Mouse (Mus musculus) liver (tissue): Measurements from ENCODE around the gene Gp1bb.

Source experiments
- DNase-seq: peaks from one replicate; pipeline ENCODE4 v3.0.0-alpha.2; 2020; ENCODE audit warnings: mixed read lengths

Gene Gp1bb

DNA sequence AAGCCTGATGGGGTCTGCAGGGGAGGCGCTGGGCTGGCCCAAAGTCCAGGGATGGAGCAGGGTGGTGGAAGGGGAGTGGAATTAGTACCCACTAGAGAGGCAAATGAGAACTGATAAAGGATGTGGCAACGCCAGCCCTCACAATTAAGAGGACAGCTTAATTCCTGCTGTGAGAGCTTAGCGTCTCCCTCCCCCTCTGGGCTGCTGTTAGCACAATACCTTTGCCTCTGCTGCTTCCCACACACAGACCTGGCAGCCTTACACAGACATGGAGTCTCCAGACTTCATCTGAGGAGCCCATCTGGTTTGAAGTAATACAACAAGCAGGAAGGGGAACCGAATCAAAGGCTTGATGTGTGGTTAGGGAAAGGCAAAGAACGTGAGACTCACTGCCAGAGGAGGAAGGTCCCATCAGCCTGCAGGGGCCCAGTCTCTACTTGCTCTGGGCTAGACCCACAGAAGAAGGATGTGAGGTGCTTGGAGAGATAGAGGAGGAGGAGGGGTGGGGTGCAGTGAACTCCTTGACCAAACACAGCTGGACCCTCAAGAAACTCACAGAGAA is 44.5 kb downstream of the Gp1bb start:
- DNase-seq, result no peak

DNA sequence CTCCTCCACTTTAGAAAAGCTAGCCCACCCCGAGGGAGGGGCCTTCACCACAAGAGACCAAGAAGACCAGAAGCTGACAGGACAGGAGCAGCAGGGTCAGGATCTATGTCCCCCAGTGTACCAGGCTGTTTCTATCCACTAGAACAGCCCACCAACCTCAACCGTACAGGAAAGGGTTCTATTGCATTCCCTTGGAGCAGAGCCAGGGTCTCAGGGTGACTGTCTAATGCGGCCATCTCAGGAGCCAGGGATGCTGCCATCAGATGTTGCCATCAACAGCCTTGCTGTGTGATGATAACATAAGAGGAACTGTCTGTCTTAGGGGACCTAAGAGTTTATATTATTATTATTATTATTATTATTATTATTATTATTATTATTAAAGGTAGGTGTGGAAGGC is 45.1 kb downstream of the Gp1bb start:
- DNase-seq, result no peak

DNA sequence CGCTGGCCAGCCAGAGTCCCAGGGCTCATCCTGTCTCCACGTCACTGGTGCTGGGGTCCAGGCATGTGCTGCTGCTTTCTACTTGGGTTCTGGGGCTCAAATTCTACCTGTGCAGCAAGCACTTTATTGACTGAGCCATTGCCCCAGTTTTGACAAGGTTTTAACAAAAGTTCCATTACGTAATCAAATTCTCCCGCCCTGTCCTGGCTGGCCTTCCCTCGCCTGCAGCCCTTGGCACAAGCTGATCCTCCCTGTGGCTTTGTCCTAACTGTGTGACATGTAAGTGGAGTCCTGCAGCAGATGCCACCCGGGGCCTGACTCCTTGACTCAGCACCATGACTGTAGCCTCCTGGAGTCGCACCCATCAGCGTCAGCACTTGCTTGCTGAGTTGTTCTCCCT is 48.0 kb downstream of the Gp1bb start:
- no peak for DNase-seq
